Mouse (Mus musculus) hindbrain, embryonic 10.5 days (tissue): ENCODE measurements around the gene Lrrc75a. TPM values are rescaled to one million over a fixed set of nuclear protein-coding genes. Genes with fewer than 3 reads are reported as not detected.

Experiments
- DNase-seq: peaks from one replicate; pipeline ENCODE4 v3.0.0-alpha.2; 2017; ENCODE audit warnings: low spot score
- H3K27ac ChIP-seq: fragments of 300-500 bp; sonication (generic); 2 replicates; pipeline ENCODE4 v1.5.1; 2016; ENCODE audit warnings: mild to moderate bottlenecking, moderate library complexity
- H3K27me3 ChIP-seq: fragments of 300-500 bp; sonication (generic); 2 replicates; pipeline ENCODE4 v1.6.1; 2016; ENCODE audit warnings: mild to moderate bottlenecking; ENCODE audit not compliant: poor library complexity, insufficient read depth, severe bottlenecking
- H3K36me3 ChIP-seq: fragments of 300-500 bp; sonication (generic); 2 replicates; pipeline ENCODE4 v1.6.1; 2016; ENCODE audit warnings: mild to moderate bottlenecking, moderate library complexity
- H3K4me1 ChIP-seq: fragments of 300-500 bp; sonication (generic); replicated peaks from 2 replicates; pipeline ENCODE4 v1.6.1; 2016; ENCODE audit warnings: mild to moderate bottlenecking
- H3K4me3 ChIP-seq: fragments of 300-500 bp; sonication (generic); 2 replicates; pipeline ENCODE4 v1.5.1; 2016; ENCODE audit warnings: mild to moderate bottlenecking, moderate library complexity
- H3K9me3 ChIP-seq: fragments of 300-500 bp; sonication (generic); 2 replicates; pipeline ENCODE4 v1.6.1; 2016; ENCODE audit warnings: mild to moderate bottlenecking, moderate library complexity
- WGBS: fragments of 180-500 bp; shearing (Covaris S2); methylation state at CpG from one replicate; pipeline ENCODE4 v1.1.7; 2016; 5-methylcytosine and 5-hydroxymethylcytosine counted together
- polyA plus RNA-seq: library from polyadenylated mRNA; unstranded; fragments of >200 nt; fragmentation: Nextera tagmentation; extraction: Ambion mirVana; gene quantifications from 2 replicates; pipeline ENCODE4 v1.2.1, GENCODE M21; 2016

Gene Lrrc75a
- polyA plus RNA-seq, 1 experiment from 2014 or later = 15.0 TPM

DNA sequence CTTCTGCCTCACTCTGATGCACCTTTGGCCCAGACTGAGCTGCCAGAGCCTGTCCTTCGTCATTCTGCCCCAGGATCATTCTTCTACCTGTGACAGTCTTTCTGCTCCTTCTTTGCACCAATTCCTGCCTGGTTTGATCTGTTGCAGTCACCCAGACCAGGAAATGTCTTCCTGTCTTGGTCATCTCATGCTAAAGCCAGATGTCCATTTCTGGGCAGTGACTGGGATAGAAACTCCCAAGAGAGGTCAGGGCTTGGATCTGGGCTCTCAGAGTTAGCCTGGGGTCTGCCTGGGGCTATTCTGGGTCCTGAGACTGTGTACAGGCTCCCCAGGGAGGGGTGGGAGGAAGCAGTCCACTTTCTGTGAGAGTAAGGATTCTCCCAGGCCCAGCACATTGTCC lies 82.1 kb downstream of the Lrrc75a start:
- no peaks in the 10 kb centered on the region for H3K36me3 ChIP-seq
- 82% methylated on average over 1 of the region's 1 CpGs for WGBS
- H3K4me3 ChIP-seq = no peak overlapping the region
- DNase-seq = no peak
- H3K27ac ChIP-seq = no peak overlapping the region
- H3K27me3 ChIP-seq = peaks cover 10% of the 10 kb centered on the region; the same call in 1 of the 2 replicates
- no peaks in the 10 kb centered on the region for H3K4me1 ChIP-seq
- H3K9me3 ChIP-seq = no peaks in the 10 kb centered on the region

DNA sequence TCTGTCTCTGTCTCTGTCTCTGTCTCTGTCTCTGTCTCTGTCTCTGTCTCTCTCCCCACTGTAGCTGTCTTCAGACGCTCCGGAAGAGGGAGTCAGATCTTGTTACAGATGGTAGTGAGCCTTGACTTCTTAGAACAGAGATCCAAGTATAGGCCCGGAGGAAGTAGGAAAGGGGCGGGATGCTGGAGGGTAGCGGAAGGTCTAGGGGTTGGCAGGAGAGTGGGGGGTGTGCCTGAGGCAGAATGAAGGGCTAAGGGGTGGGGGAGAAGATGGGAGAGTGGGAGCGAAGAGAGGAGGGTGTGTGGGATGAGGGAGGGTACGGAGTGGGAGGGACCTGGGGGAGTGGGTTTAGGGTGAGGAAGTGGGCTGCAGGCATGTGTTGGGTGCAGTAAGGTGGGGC lies 82.6 kb downstream of the Lrrc75a start:
- DNase-seq = no peak
- H3K36me3 ChIP-seq = no peaks in the 10 kb centered on the region
- WGBS = 72% methylated on average over 7 of the region's 7 CpGs
- no peaks in the 10 kb centered on the region for H3K9me3 ChIP-seq
- no peak overlapping the region for H3K4me3 ChIP-seq
- H3K27me3 ChIP-seq = peaks cover 14% of the 10 kb centered on the region; the same call in 1 of the 2 replicates
- H3K27ac ChIP-seq = no peak overlapping the region
- H3K4me1 ChIP-seq = no peaks in the 10 kb centered on the region

DNA sequence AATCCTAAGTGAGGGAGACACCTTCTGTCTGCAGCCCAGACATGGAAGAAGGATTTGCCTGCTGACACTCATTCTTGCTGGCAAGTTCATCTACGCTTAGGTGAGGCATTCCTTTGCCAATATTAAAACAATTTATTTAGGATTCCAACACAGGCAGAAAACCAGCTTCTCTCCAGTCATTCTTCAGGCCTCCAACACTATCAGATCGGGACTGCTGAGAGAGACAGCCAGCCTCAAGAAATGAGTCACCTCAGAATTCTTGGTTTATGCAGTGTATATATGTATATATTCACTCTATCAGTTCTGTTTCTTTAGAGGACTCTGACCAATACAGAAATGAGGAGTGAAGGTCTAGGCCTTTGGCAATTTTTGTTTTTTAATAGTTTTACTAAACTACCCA lies 84.7 kb downstream of the Lrrc75a start:
- Histone ChIP-seq H3K4me1 (0 out of 2 replicates have a peak, but pooled peaks cover 4% of the 10 kb centered on the region), H3K4me3 (no peak overlapping the region), H3K9me3 (no peaks in the 10 kb centered on the region), H3K27me3 (peaks cover 27% of the 10 kb centered on the region), H3K36me3 (no peaks in the 10 kb centered on the region), H3K27ac (no peak overlapping the region)
- WGBS = 88% methylated on average over 2 of the region's 2 CpGs
- no peak for DNase-seq

DNA sequence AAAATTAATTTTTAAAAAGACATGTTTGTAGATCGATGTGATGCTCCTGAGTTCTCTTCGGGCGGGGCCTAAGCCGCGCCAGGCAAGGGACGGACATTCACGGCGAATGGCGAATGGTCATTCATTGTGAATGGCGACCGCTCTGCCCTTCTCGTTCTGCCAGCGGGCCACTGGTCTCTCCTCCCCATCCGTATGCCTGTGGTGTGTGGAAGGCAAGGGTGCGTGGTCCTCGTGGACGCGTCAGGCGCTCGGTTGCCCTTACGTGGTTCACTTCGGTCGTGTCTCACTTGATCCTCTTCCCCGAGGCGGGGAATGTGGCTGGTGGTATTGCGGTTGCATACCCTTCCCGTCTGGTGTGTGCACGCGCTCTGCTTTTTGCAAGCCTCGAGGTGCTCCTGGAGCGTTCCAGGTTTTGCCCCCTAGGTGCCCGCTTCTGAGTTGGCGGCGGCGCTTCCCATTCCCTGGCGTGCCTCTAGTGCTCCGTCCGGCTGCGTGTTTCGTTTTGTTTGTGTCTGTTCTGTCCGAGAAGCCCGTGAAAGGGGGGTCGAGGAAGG lies 87.8 kb downstream of the Lrrc75a start:
- peak overlapping the region; percentile 35 for H3K27ac ChIP-seq
- DNase-seq = no peak
- peaks cover 24% of the 10 kb centered on the region for H3K27me3 ChIP-seq
- H3K36me3 ChIP-seq = peaks cover under 1% of the 10 kb centered on the region; the same call in 1 of the 2 replicates
- no peaks in the 10 kb centered on the region for H3K9me3 ChIP-seq
- 0 out of 2 replicates have a peak, but pooled peaks cover 4% of the 10 kb centered on the region for H3K4me1 ChIP-seq
- 30% methylated on average over 43 of the region's 43 CpGs for WGBS
- H3K4me3 ChIP-seq = peak overlapping the region; percentile 46

DNA sequence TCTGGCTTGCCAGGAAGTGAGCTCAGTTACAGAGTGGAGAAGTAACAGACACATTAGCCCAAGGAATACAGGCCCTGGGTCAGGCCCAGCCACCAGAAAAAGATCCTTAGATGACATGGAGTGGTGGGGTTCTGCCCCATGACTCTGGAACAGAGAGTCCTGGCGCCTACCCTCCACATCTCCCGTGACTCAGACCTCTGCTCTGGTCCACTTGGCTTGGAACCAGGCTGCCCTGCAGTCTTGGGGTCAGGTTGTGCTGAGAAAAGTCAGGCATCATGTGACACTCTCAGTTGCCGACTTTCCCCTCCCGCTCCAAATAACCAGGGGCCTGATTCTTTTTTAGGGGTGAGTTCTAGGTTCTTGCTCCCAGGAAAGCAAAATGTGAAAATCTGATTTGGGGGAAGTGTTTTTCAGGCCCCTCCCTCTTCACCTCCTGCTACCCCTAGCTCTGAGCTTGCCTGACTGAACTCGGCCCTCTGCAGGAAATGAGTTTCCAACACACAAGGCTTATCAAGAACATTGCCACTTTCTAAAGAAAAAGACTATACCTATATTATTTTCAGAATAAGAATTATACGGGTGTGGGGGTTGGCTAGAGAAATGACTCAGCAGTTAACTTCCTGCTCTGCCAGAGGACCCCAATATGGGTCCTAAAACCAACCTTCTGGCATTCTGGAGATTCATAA lies 89.2 kb downstream of the Lrrc75a start:
- no peak overlapping the region for H3K27ac ChIP-seq
- peaks cover 15% of the 10 kb centered on the region for H3K36me3 ChIP-seq
- no peak overlapping the region for H3K4me3 ChIP-seq
- peaks cover 24% of the 10 kb centered on the region for H3K27me3 ChIP-seq
- DNase-seq = no peak
- peaks cover 15% of the 10 kb centered on the region for H3K4me1 ChIP-seq
- H3K9me3 ChIP-seq = no peaks in the 10 kb centered on the region
- 73% methylated on average over 6 of the region's 6 CpGs for WGBS

DNA sequence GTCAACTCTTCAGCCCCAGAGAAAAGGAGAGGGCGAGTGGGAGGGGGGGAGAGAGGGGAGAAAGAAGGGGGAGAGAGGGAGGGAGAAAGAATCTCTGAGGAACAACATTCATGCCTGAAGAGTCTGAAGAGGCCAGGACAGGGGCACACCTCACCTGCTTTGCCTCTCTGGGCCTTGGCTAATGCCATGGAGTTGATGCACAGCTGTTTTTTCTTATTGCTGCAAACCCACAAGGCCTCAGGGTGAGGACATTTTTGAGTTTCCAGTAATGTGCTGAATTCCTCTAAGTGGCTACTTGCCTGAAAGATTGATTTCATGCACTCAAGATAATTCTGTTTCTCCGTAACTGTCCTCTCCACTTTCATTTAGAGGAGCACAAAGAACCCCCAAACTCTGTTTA lies 90.2 kb downstream of the Lrrc75a start:
- H3K27me3 ChIP-seq = peaks cover 24% of the 10 kb centered on the region
- WGBS = 71% methylated on average over 2 of the region's 2 CpGs
- DNase-seq = no peak

DNA sequence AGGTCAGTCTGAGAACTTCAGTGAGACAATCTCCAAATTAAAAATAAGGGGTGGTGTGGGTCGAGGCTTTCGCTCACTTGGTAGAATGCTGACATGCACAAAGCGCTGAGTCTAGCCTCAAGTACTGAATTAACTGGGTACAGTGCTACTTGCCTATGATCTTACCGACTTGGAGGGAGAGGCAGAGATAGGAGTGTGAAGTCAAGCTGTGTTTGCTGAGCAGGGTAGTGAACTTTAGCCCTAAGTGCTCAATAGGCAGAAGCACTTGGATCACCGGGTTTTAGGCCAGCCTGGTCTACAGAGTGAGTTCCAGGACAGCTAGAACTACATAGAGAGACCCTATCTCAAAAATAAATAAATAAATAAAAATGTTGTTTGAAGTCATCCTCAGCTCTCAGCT lies 91.1 kb downstream of the Lrrc75a start:
- Histone ChIP-seq H3K27me3 (peaks cover 24% of the 10 kb centered on the region), H3K4me3 (no peak overlapping the region)
- WGBS = 74% methylated on average over 5 of the region's 5 CpGs

More for the DNA sequence above, 90.2 kb downstream of the Lrrc75a start:
- Histone ChIP-seq H3K4me3 (no peak overlapping the region), H3K9me3 (no peaks in the 10 kb centered on the region), H3K4me1 (peaks cover 25% of the 10 kb centered on the region), H3K27ac (no peak overlapping the region), H3K36me3 (peaks cover 24% of the 10 kb centered on the region)

DNA sequence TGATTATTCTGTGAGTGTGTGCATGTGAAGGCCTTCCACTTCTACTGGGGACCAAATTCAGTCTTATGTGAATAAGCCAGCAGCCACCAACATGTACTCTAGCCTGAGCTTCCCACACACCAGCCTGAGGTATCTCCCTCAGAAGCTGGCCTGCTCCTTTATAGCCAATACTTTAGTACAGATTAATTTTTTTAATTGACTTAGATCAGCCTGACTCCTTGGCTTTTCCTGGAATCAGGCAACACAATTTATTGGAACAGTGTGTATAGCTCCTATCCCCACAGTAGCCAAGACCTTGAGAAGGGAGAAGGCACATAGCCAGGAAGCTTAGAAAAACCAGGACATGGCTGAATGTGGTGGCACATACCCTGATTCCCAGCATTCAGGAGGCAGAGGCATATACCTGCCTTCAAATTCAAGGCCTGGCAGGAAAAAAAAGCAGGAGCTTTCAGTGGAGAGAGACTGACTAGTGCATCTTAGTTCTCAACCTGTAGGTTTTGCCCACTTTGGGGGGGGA lies 92.4 kb downstream of the Lrrc75a start:
- Histone ChIP-seq H3K4me3 (no peak overlapping the region), H3K4me1 (peaks cover 26% of the 10 kb centered on the region), H3K36me3 (peaks cover 30% of the 10 kb centered on the region), H3K27me3 (peaks cover 15% of the 10 kb centered on the region), H3K27ac (no peak overlapping the region), H3K9me3 (no peaks in the 10 kb centered on the region)
- no peak for DNase-seq

More for the DNA sequence above, 91.1 kb downstream of the Lrrc75a start:
- no peak for DNase-seq
- peaks cover 30% of the 10 kb centered on the region for H3K36me3 ChIP-seq
- H3K27ac ChIP-seq = no peak overlapping the region
- H3K4me1 ChIP-seq = peaks cover 26% of the 10 kb centered on the region
- no peaks in the 10 kb centered on the region for H3K9me3 ChIP-seq

DNA sequence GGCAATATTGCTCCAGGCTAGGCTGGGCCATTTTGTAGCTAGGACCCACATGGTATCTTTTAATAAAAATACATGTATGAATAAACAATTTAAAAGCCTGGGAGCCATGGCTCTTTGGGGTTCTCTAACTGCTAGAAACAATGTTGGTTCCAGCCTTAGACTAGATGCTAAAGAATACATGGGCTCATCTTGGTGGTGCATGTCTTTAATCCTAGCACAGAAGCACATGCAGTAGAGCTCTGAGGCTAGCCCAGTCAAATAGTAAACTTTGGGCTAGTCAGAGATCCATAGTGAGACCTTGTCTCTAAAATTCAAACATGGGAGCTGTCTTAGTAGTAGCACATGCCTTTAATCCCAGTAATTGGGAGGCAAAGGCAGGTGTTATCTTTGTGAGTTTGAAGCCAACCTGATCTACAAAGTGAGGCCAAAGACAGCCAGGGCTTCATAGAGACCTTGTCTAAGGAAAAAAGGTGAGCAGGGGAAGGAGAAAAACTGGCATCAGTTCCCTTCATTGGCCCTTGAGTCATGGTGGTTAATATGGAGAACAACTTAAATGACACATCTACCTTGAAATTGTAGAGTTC lies 93.3 kb downstream of the Lrrc75a start:
- Histone ChIP-seq H3K36me3 (peaks cover 30% of the 10 kb centered on the region), H3K27ac (no peak overlapping the region), H3K4me1 (peaks cover 25% of the 10 kb centered on the region), H3K27me3 (peaks cover 6% of the 10 kb centered on the region), H3K4me3 (peak overlapping the region; percentile 54), H3K9me3 (no peaks in the 10 kb centered on the region)
- no peak for DNase-seq

Other genes starting within 250 kb of the Lrrc75a start
- gene Pigl, start 190.1 kb downstream of the Lrrc75a start, polyA plus RNA-seq = 10.7 and 16.0 TPM in 2 replicates
- gene Ncor1, start 190.0 kb downstream of the Lrrc75a start, polyA plus RNA-seq = 127 and 131 TPM in 2 replicates
- gene Cenpv, start 109.3 kb downstream of the Lrrc75a start, polyA plus RNA-seq = 27.8 and 39.0 TPM in 2 replicates
- 3,368 and 3,918 TPM in 2 replicates for gene Ubb, start 97.4 kb downstream of the Lrrc75a start, polyA plus RNA-seq
- 6.2 and 6.5 TPM in 2 replicates for gene Trpv2, start 74.0 kb downstream of the Lrrc75a start, polyA plus RNA-seq
- gene Mmgt2, start 141 bp upstream of the Lrrc75a start, polyA plus RNA-seq = 36.1 and 47.3 TPM in 2 replicates
- 13.4 and 13.9 TPM in 2 replicates for gene Zfp287, start 83.4 kb upstream of the Lrrc75a start, polyA plus RNA-seq
- not detected in 2 replicates for gene Gm10428, start 104.6 kb upstream of the Lrrc75a start, polyA plus RNA-seq
- 23.6 and 23.7 TPM in 2 replicates for gene Zfp286, start 140.9 kb upstream of the Lrrc75a start, polyA plus RNA-seq
- 4.4 and 6.1 TPM in 2 replicates for gene Trim16, start 171.7 kb upstream of the Lrrc75a start, polyA plus RNA-seq
- gene Fbxw10, start 198.5 kb upstream of the Lrrc75a start, polyA plus RNA-seq = 0.36 and 0.41 TPM in 2 replicates
- gene Tvp23b, start 230.9 kb upstream of the Lrrc75a start, polyA plus RNA-seq = 44.0 and 44.4 TPM in 2 replicates